Mouse (Mus musculus) ES-E14 (cell line): ENCODE data around the gene Clk2. TPM values are rescaled to one million over a fixed set of nuclear protein-coding genes. Genes with fewer than 3 reads are reported as not detected.
A peak's percentile ranks its signal among the peaks of the same experiment; 100 is the strongest.

Experiments used
- DNase-seq: peaks from one replicate; pipeline ENCODE4 v3.0.0-alpha.2; 2013; ENCODE audit warnings: low read depth, low spot score
- H3K27ac ChIP-seq: 2 replicates; pipeline ENCODE4 v1.5.1; 2012; ENCODE audit warnings: low read depth, mild to moderate bottlenecking, low read length, moderate library complexity, mixed read lengths; ENCODE audit not compliant: poor library complexity, insufficient read depth, severe bottlenecking
- H3K36me3 ChIP-seq: 2 replicates; pipeline ENCODE4 v1.6.1; 2012; ENCODE audit warnings: mild to moderate bottlenecking, low read length, moderate library complexity, mixed read lengths; ENCODE audit not compliant: control insufficient read depth, poor library complexity, insufficient read depth, severe bottlenecking
- H3K4me1 ChIP-seq, 2 experiments: fragments of 150-350 bp in 1 of 2; sonication (generic) in 1 of 2; 2 replicates each; pipeline ENCODE4 v1.6.1; 2012; ENCODE audit warnings: low read length in 2 of 2, mild to moderate bottlenecking in 1 of 2, mixed read lengths in 1 of 2; ENCODE audit not compliant: control insufficient read depth in 2 of 2, insufficient read depth in 2 of 2, poor library complexity in 1 of 2
- H3K4me3 ChIP-seq, 2 experiments: fragments of 150-350 bp in 1 of 2; sonication (generic) in 1 of 2; 2 replicates each; pipeline ENCODE4 v1.5.1; 2012; ENCODE audit warnings: low read length in 2 of 2, low read depth in 1 of 2, mild to moderate bottlenecking in 1 of 2, mixed read lengths in 1 of 2; ENCODE audit not compliant: insufficient read depth in 1 of 2, poor library complexity in 1 of 2, severe bottlenecking in 1 of 2
- H3K9ac ChIP-seq: 2 replicates; pipeline ENCODE4 v1.6.1; 2012; ENCODE audit warnings: low read depth, mild to moderate bottlenecking, low read length, mixed read lengths; ENCODE audit not compliant: poor library complexity, insufficient read depth, severe bottlenecking
- H3K9me3 ChIP-seq: fragments of 150-350 bp; sonication (generic); 2 replicates; pipeline ENCODE4 v1.6.1; 2012; ENCODE audit warnings: low read depth, mild to moderate bottlenecking, low read length; ENCODE audit not compliant: control insufficient read depth, insufficient read depth
- CHD2 ChIP-seq: IDR thresholded peaks from 2 replicates; pipeline ENCODE4 v1.6.1; 2014; ENCODE audit warnings: mild to moderate bottlenecking, low read depth, low read length, inconsistent platforms
- HCFC1 ChIP-seq: IDR thresholded peaks from 2 replicates; pipeline ENCODE4 v1.6.1; 2012; ENCODE audit warnings: low read length, inconsistent platforms, borderline replicate concordance; ENCODE audit not compliant: insufficient read depth
- MAFK ChIP-seq: IDR thresholded peaks from 2 replicates; pipeline ENCODE4 v1.6.1; 2014; ENCODE audit warnings: mild to moderate bottlenecking, low read depth, low read length, inconsistent platforms; ENCODE audit not compliant: insufficient read depth
- ZC3H11A ChIP-seq: IDR thresholded peaks from 2 replicates; pipeline ENCODE4 v1.6.1; 2012; ENCODE audit warnings: low read depth, mild to moderate bottlenecking, inconsistent platforms, low read length, borderline replicate concordance
- ZNF384 ChIP-seq: IDR thresholded peaks from 2 replicates; pipeline ENCODE4 v1.6.1; 2012; ENCODE audit warnings: low read depth, low read length, inconsistent platforms
- in situ Hi-C, 2 experiments: fragments of 600-800 bp; cut with MboI; formaldehyde crosslinking; loops; one replicate each; pipeline ENCODE4 v1.15.1; 2025; ENCODE audit warnings: low sequenced_read_pairs in 2 of 2, inconsistent platforms in 1 of 2; ENCODE audit not compliant: unreplicated experiment in 2 of 2
- total RNA-seq: library from RNA; depleted of rRNA; stranded (reverse); fragments of 300-350 nt; gene quantifications from 2 replicates; pipeline ENCODE4 v1.2.3, GENCODE M21; 2012

Gene Clk2
- total RNA-seq, 1 experiment = 42.0 TPM

GRCm38 (mm10) chr3:89193853-89194252 lies 29.3 kb downstream of the Clk2 start:
- no peak overlapping the region for H3K27ac ChIP-seq
- TF ChIP-seq ZC3H11A (no peak), ZNF384 (no peak), HCFC1 (no peak), MAFK (no peak), CHD2 (no peak)
- peaks cover 2 to 9% of the 10 kb centered on the region in 2 experiments for H3K4me1 ChIP-seq
- H3K9ac ChIP-seq = no peak overlapping the region
- H3K9me3 ChIP-seq = no peaks in the 10 kb centered on the region
- in situ Hi-C loops = no loop called here
- H3K36me3 ChIP-seq = no peaks in the 10 kb centered on the region
- no peak overlapping the region for H3K4me3 ChIP-seq
- no peak for DNase-seq

GRCm38 (mm10) chr3:89195979-89196877 lies 31.6 kb downstream of the Clk2 start:
- Histone ChIP-seq H3K36me3 (no peaks in the 10 kb centered on the region), H3K9me3 (no peaks in the 10 kb centered on the region), H3K4me3 (peak overlapping the region in 1 of 2 experiments; percentile 38; a peak in 2 of 4 replicates), H3K27ac (no peak overlapping the region), H3K9ac (peak overlapping the region; percentile 51; the same call in 1 of the 2 replicates), H3K4me1 (peaks cover 1 to 9% of the 10 kb centered on the region in 2 experiments; a peak in 3 of 4 replicates)
- 0 out of 2 replicates have a peak, but pooled peaks have one; percentile 33 for TF ChIP-seq HCFC1
- no peak for TF ChIP-seq ZC3H11A
- in situ Hi-C loops = no loop called here
- DNase-seq = peak; percentile 89

- no peak for DNase-seq
- no peak overlapping the region for H3K4me3 ChIP-seq
- no peak for TF ChIP-seq HCFC1
- no peak for TF ChIP-seq CHD2
- no peak for TF ChIP-seq ZNF384
- no peak for TF ChIP-seq MAFK
- no peak for TF ChIP-seq ZC3H11A
- no peaks in the 10 kb centered on the region for H3K9me3 ChIP-seq
- peaks cover 1 to 11% of the 10 kb centered on the region in 2 experiments; a peak in 3 of 4 replicates for H3K4me1 ChIP-seq
- H3K27ac ChIP-seq = no peak overlapping the region
- in situ Hi-C loops = no loop called here
- H3K36me3 ChIP-seq = peaks cover 8% of the 10 kb centered on the region; the same call in 1 of the 2 replicates
- no peak overlapping the region for H3K9ac ChIP-seq
These were observed 35.2 kb downstream of the Clk2 start for GRCm38 (mm10) chr3:89199839-89200238.

- in situ Hi-C loops = no loop called here
- no peaks in the 10 kb centered on the region for H3K9me3 ChIP-seq
These were observed 37.9 kb downstream of the Clk2 start, which contains the start of gene Gba for GRCm38 (mm10) chr3:89202253-89203141. Gba (plus strand) TSS chr3:89202928.

More at GRCm38 (mm10) chr3:89202253-89203141, 37.9 kb downstream of the Clk2 start, which contains the start of gene Gba:
- Histone ChIP-seq H3K27ac (no peak within 1 kb of the TSS), H3K36me3 (peaks cover 24% of the 10 kb centered on the region), H3K4me1 (peaks cover 0 to 2% of the 10 kb centered on the region in 2 experiments; a peak in 1 of 4 replicates), H3K4me3 (peak within 1 kb of the TSS; percentile 78 to 87), H3K9ac (peak within 1 kb of the TSS; percentile 79)
- peak; percentile 95 for TF ChIP-seq HCFC1
- TF ChIP-seq ZC3H11A = no peak
- DNase-seq = peak; percentile 91
